Mouse (Mus musculus): ENCODE results near the gene Rbm19. TPM values are rescaled to one million over a fixed set of nuclear protein-coding genes. Genes with fewer than 3 reads are reported as not detected.
"Not testable (repeated sequence)": the region's sequence is repeated elsewhere in the genome, so short reads cannot be mapped to it uniquely, and the experiment has no call there.

Rbm19 gene
- polyA plus RNA-seq, 1 experiment from 2014 or later = 22.8 TPM

DNA sequence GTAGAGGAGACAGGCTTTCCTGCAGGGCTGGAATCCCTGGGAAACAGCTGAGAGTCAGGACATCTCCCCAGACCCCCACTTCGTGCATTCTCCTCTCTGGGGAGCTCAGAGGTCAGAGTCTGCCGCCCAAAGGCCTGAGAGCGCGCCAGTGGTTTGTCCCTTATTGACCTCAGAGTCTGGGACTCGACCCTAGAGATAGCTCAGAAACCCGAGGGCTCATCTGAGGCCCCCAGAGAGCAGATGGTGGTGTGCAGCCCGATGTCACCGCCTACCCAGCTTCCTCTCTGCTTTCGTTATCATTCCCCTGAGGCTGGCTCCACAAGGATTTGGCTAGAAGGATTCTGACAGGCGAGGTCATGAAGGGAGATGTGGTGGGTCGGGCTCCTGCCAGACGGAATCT lies 12.8 kb upstream of the Rbm19 start:
- Histone ChIP-seq H3K9ac (no peak overlapping the region), H3K4me2 (no peak overlapping the region), H3K27me3 (replicated peaks) (peaks cover 7% of the 10 kb centered on the region), H3K4me1 (replicated peaks) (peaks cover 6% of the 10 kb centered on the region; the same call in 1 of the 2 replicates), H3K4me3 (no peak overlapping the region), H3K27ac (ENCODE audit: poor library complexity, severe bottlenecking) (no peak overlapping the region), H3K9me3 (replicated peaks) (0 out of 2 replicates have a peak, but pooled peaks cover 6% of the 10 kb centered on the region), H3K36me3 (no peaks in the 10 kb centered on the region)
- no peak for ATAC-seq (ENCODE audit: insufficient number of reproducible peaks, low FRiP score)
- 20% methylated on average over 12 of the region's 12 CpGs for WGBS

DNA sequence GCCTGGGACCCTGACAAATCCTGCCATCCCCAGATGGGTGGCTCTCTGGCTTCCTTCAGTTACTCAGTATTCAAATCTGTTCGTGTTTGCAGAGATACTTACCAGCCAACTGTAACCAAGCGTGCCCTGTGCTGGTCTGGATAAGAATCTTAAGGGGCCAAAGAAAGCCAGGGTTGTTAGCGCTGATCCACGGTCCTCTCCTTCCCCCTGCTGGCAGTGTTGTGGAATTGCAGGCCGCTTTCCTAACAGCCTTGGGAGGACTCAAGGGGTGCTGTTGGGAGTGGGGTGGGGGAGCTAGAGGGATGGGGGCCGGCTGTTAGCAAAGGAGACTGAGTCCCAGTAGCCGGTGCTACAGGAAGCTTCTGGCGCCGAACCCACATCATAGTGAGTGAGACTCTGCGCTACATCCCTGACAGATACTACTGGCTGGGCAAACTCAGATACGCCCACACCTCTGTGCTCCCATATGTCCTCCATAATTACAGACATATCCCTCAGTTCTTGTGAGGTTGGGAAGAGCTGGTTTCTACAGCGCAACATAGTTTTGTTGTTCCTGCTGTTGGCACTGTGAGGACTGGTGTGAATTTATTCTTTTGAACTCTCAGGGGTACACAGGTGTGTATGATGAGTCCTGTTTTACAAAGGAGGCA lies 9.7 kb upstream of the Rbm19 start:
- Histone ChIP-seq H3K27ac (ENCODE audit: poor library complexity, severe bottlenecking) (no peak overlapping the region), H3K4me3 (no peak overlapping the region), H3K9me3 (replicated peaks) (no peaks in the 10 kb centered on the region), H3K9ac (no peak overlapping the region), H3K27me3 (replicated peaks) (peaks cover 13% of the 10 kb centered on the region), H3K4me1 (replicated peaks) (peaks cover 6% of the 10 kb centered on the region; the same call in 1 of the 2 replicates), H3K36me3 (no peaks in the 10 kb centered on the region), H3K4me2 (no peak overlapping the region)
- ATAC-seq (ENCODE audit: insufficient number of reproducible peaks, low FRiP score) = no peak
- 18% methylated on average over 12 of the region's 12 CpGs for WGBS

DNA sequence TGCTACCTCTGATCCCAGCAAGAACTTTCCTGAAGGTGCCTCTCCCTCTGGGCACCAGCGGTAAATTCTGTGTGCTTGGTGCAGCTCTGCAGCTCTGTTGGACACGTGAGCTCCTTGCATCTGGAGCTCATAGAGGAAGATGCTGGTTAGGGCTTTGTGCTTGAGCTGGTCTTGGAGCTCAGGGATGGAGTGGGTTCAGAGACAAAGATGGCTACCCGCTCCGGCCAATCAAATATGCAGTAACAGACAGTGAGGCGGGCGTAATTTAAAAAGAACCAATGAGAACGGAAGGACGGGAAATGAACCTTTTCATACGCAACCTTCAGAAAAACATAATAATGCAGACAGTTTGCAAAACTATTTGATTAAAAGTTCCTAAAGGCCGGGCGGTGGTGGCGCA lies 1.9 kb upstream of the Rbm19 start:
- Histone ChIP-seq H3K4me2 (no peak overlapping the region), H3K27ac (ENCODE audit: poor library complexity, severe bottlenecking) (no peak overlapping the region), H3K9ac (no peak overlapping the region), H3K36me3 (peaks cover 9% of the 10 kb centered on the region), H3K4me1 (replicated peaks) (peaks cover 7% of the 10 kb centered on the region), H3K4me3 (no peak overlapping the region), H3K9me3 (replicated peaks) (no peaks in the 10 kb centered on the region), H3K27me3 (replicated peaks) (0 out of 2 replicates have a peak, but pooled peaks cover 5% of the 10 kb centered on the region)
- no peak for ATAC-seq (ENCODE audit: insufficient number of reproducible peaks, low FRiP score)
- WGBS = 81% methylated on average over 12 of the region's 12 CpGs

DNA sequence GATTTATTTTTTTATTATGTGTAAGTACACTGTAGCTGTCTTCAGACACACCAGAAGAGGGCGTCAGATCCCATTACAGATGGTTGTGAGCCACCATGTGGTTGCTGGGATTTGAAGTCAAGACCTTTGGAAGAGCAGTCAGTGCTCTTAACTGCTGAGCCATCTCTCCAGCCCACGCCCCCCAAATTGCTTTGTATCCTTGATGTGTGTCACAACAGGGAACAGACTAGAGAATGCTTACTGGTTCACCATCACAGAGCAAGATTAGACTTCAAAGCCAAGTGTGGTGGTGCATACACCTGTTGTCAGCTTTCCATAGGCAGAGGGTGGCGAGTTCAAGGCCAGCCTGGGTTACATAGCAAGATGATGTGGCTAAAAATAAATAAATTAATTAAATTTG lies 896 bp downstream of the Rbm19 start:
- WGBS = 48% methylated on average over 3 of the region's 3 CpGs
- Histone ChIP-seq H3K4me3 (peak overlapping the region; percentile 92), H3K36me3 (peaks cover 37% of the 10 kb centered on the region), H3K4me2 (peak overlapping the region; percentile 88)
- ATAC-seq (ENCODE audit: insufficient number of reproducible peaks, low FRiP score); H3K4me1 ChIP-seq (replicated peaks); H3K9ac ChIP-seq; H3K27ac ChIP-seq (ENCODE audit: poor library complexity, severe bottlenecking); H3K9me3 ChIP-seq (replicated peaks); H3K27me3 ChIP-seq (replicated peaks): not testable (repeated sequence)

DNA sequence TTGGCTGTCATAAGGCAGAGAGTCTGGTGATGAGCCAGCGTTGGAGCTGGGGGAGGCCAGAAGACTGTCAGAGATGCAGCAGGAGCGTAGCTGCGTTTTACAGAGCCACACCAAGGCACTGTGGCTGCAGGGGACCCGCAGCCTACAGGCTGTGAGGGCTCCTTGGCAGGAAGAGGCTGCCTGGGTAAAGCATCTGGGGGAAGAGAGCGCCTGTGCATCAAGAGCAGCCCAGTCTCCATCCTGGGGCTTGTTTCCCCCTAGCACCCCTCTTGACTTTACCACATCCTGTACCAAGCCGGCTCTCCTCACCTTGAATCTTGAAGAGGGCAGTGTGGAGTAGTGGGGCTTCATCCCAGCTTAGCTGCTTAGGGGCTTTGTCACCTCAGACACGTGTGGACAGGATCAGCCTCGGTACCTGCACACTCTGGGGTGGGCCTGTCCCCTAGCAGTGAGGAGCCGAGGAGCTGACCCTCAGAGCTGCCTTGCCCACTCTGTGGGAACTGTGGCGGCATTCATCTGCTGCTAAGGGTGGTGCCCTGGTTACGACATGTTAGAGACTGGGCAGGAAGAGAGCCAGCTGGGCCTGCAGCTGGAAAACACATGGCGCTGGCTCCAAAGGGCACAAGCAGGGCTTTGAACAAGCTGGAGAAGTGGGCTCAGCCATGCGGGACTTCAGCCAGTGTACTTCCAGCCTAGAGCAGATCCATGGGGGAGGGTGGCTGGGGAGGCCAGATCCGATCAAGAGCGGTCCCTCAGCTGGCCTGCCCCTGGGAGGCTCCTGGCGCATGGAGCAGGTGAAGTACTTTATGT lies 8.8 kb downstream of the Rbm19 start:
- Histone ChIP-seq H3K4me2 (no peak overlapping the region), H3K4me1 (replicated peaks) (no peaks in the 10 kb centered on the region), H3K27ac (ENCODE audit: poor library complexity, severe bottlenecking) (no peak overlapping the region), H3K36me3 (peaks cover 98% of the 10 kb centered on the region), H3K27me3 (replicated peaks) (no peaks in the 10 kb centered on the region), H3K9ac (no peak overlapping the region), H3K9me3 (replicated peaks) (no peaks in the 10 kb centered on the region), H3K4me3 (no peak overlapping the region)
- no peak for ATAC-seq (ENCODE audit: insufficient number of reproducible peaks, low FRiP score)
- WGBS = 89% methylated on average over 16 of the region's 16 CpGs

DNA sequence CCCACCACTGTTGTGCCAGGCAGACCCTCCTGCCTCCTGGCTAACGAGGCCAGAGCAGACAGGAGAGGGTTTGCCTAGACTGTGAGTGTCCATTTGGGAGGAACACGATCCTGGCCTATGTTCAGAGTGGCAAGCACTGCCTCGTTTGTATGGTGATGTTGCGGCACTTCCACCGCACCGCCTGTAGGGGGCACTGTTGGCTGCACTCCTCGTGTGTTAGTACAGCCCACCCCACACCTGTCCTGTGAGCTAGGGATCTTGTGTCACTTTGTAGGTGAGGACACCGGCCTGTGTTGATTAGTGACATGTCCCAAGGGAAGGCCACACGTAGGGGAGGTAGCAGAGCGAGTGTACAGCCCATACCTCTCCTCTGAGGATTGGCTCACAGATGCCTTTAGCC lies 11.4 kb downstream of the Rbm19 start:
- Histone ChIP-seq H3K9me3 (replicated peaks) (no peaks in the 10 kb centered on the region), H3K36me3 (peaks cover 95% of the 10 kb centered on the region), H3K4me2 (no peak overlapping the region), H3K9ac (no peak overlapping the region), H3K27ac (ENCODE audit: poor library complexity, severe bottlenecking) (no peak overlapping the region), H3K27me3 (replicated peaks) (no peaks in the 10 kb centered on the region), H3K4me1 (replicated peaks) (no peaks in the 10 kb centered on the region), H3K4me3 (no peak overlapping the region)
- 57% methylated on average over 10 of the region's 10 CpGs for WGBS
- no peak for ATAC-seq (ENCODE audit: insufficient number of reproducible peaks, low FRiP score)

DNA sequence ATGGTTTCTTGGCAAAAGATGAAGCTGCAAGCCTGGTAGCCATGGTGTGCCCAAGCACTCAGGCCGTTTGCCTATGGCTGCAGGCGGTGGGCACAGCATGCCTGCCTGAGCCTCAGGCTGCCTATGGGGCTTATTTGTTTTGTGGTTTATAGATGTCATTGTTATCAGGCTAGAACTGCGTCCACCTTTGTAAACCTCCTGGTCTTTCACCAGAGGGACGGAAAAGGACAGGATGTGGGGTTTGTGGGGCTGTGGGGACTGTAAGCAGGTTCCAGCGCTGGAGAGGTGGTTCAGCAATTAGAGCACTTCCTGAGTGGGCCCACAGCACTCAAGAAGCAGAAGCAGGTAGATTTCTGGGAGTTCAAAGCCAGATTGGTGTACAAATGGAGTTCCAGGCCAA lies 12.2 kb downstream of the Rbm19 start:
- Histone ChIP-seq H3K4me2 (no peak overlapping the region), H3K27ac (ENCODE audit: poor library complexity, severe bottlenecking) (no peak overlapping the region), H3K4me1 (replicated peaks) (no peaks in the 10 kb centered on the region), H3K9me3 (replicated peaks) (no peaks in the 10 kb centered on the region), H3K36me3 (peaks cover 95% of the 10 kb centered on the region), H3K4me3 (no peak overlapping the region), H3K27me3 (replicated peaks) (no peaks in the 10 kb centered on the region), H3K9ac (no peak overlapping the region)
- ATAC-seq (ENCODE audit: insufficient number of reproducible peaks, low FRiP score) = no peak
- WGBS = 88% methylated on average over 5 of the region's 5 CpGs

DNA sequence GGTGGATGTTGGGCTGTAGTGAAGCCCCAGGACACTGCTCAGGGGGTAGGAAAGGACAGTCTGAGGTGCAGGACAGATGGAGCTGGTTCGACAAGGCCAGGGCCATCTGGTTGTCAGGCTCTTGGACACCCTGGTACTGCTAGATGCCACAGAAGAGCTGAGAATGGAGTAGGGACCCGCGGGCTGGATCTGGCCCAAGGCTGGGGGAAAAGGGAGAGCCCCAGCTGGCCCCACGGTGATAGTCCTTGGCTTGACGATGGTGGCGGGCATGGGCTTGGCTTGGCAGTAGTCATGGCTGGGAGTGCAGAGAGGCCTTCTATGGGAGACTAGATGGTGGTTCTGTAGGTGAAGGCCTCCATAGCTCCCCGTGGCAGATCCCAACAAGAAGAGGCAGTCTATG lies 12.8 kb downstream of the Rbm19 start:
- Histone ChIP-seq H3K4me2 (no peak overlapping the region), H3K4me1 (replicated peaks) (no peaks in the 10 kb centered on the region), H3K27me3 (replicated peaks) (no peaks in the 10 kb centered on the region), H3K27ac (ENCODE audit: poor library complexity, severe bottlenecking) (no peak overlapping the region), H3K9ac (no peak overlapping the region), H3K9me3 (replicated peaks) (no peaks in the 10 kb centered on the region), H3K36me3 (peaks cover 91% of the 10 kb centered on the region), H3K4me3 (no peak overlapping the region)
- 95% methylated on average over 7 of the region's 7 CpGs for WGBS
- ATAC-seq (ENCODE audit: insufficient number of reproducible peaks, low FRiP score) = no peak

DNA sequence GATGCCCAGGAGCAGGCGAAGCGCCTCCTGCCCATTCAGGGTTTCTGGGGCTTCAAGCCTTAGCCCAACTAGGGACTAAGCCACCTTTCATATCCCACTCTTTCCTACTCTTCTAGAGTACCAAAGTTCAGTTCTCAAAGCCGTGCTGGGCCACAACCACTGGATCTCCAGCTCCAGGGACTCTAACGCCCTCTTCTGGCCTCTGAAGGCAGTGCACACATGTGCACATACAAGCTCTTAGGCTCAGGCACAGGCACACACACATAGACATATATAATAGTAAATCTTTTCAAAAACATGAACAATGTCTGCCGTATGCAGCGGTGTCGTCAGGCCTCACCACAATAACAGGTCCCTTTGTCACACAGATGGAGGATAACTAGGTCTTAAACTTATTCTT lies 13.5 kb downstream of the Rbm19 start:
- H3K9ac ChIP-seq = no peak overlapping the region
- H3K4me1 ChIP-seq (replicated peaks) = peaks cover under 1% of the 10 kb centered on the region; the same call in 1 of the 2 replicates

DNA sequence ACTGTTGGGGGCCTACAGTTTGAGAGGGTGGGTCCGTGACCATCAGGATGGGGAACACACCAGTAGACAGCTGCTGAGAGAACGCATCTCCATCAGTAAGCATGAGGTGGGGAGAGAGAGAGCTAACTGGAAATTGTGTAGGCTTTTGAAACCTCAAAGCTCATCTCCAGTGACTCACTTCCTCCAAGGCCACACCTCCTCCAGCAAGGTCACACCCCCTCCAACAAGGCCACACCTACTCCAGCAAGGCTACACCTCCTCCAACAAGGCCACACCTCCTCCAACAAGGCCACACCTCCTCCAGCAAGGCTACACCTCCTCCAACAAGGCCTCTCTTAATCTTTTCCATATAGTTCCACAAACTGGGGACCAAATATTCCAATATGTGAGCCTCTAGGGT lies 13.9 kb downstream of the Rbm19 start:
- ATAC-seq (ENCODE audit: insufficient number of reproducible peaks, low FRiP score) = no peak; the same call in 1 of the 2 replicates
- no peak overlapping the region for H3K9ac ChIP-seq
- WGBS = 90% methylated on average over 2 of the region's 2 CpGs
- H3K27ac ChIP-seq (ENCODE audit: poor library complexity, severe bottlenecking) = no peak overlapping the region
- no peaks in the 10 kb centered on the region for H3K9me3 ChIP-seq (replicated peaks)
- H3K4me1 ChIP-seq (replicated peaks) = peaks cover 5% of the 10 kb centered on the region
- H3K36me3 ChIP-seq = peaks cover 83% of the 10 kb centered on the region
- H3K4me2 ChIP-seq = no peak overlapping the region
- no peak overlapping the region for H3K4me3 ChIP-seq
- H3K27me3 ChIP-seq (replicated peaks) = no peaks in the 10 kb centered on the region

More for the DNA sequence above, 13.5 kb downstream of the Rbm19 start:
- Histone ChIP-seq H3K9me3 (replicated peaks) (no peaks in the 10 kb centered on the region), H3K4me2 (no peak overlapping the region), H3K4me3 (no peak overlapping the region), H3K27me3 (replicated peaks) (no peaks in the 10 kb centered on the region), H3K36me3 (peaks cover 84% of the 10 kb centered on the region), H3K27ac (ENCODE audit: poor library complexity, severe bottlenecking) (no peak overlapping the region)
- WGBS = 95% methylated on average over 7 of the region's 7 CpGs
- no peak for ATAC-seq (ENCODE audit: insufficient number of reproducible peaks, low FRiP score)

DNA sequence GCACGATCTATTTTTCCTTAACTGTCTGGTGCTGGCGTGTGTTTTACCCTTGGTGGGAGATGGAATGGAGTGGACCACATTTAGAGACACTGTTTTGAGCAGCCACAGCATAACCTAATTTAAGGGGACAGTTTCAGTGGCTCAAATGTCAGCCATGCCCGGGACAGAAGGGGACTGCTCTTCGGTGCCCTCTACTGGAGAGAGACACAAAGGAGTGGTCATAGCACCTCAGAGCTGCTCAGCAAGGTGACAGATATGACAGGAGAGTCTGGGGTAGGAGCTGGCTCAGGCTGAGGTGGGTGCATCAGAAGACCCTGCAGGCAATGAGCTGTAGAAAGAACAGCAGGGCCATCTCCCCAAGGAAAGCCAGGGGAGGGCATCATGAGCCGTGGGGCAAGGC lies 15.3 kb downstream of the Rbm19 start:
- Histone ChIP-seq H3K4me3 (no peak overlapping the region), H3K36me3 (peaks cover 69% of the 10 kb centered on the region), H3K9ac (no peak overlapping the region), H3K4me2 (no peak overlapping the region), H3K27ac (ENCODE audit: poor library complexity, severe bottlenecking) (no peak overlapping the region), H3K9me3 (replicated peaks) (no peaks in the 10 kb centered on the region), H3K27me3 (replicated peaks) (no peaks in the 10 kb centered on the region), H3K4me1 (replicated peaks) (peaks cover 19% of the 10 kb centered on the region)
- no peak for ATAC-seq (ENCODE audit: insufficient number of reproducible peaks, low FRiP score)
- 59% methylated on average over 5 of the region's 5 CpGs for WGBS
